Comparison of ENCODE assay signal across 9 mouse cellular contexts in the genomic region with DNA sequence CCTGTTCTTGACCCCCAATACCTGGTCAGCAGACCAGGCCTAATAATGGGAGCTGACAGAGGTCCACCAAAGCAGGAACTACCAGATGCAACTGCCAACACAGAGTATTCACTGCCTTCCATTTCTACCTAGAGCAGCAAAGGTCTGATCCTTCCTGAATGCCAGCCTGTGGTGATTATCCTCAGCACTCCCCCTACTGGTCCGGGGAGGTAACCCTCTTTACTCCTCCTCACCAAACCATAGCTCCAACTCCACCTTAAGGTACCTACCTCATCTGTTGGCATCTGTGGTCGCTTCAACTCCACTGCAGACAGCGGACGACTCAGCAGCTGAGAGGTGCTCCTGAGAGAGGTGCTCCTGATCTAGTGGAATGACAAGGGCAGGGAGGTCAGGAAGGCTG. TPM values are rescaled to one million over a fixed set of nuclear protein-coding genes. Genes with fewer than 3 reads are reported as not detected.
A peak's percentile ranks its signal among the peaks of the same experiment; 100 is the strongest.
DNase-seq lines count a peak whose midpoint lies in the region; ATAC-seq and TF ChIP-seq lines count a peak whose summit lies in the region.
"Had no signal": no experiment of that assay in that cellular context is flagged by ENCODE, and none has a peak within 500 bp of the region (broad histone marks: within the 10 kb centered on the region; RNA-seq: fewer than 3 reads in every experiment).

No protein-coding gene starts in this region.

- no peak for TF ChIP-seq EP300 in ES-Bruce4 (IDR thresholded peaks at IDR 0.05; ENCODE audit: insufficient read depth, low read depth, low read length)

- WGBS in kidney, postnatal 0 days = 44% methylated on average over 4 of the region's 4 CpGs

- no peaks in the 10 kb centered on the region for H3K27me3 ChIP-seq in ES-Bruce4 (ENCODE audit: control insufficient read depth, insufficient read depth, low read length, poor library complexity, severe bottlenecking)
- no peaks in the 10 kb centered on the region for H3K27me3 ChIP-seq in kidney, postnatal 0 days (ENCODE audit: insufficient read depth, low read length)
- H3K27me3 ChIP-seq: limb, embryonic 12.5 days had no signal

- H3K4me2 ChIP-seq in kidney, postnatal 0 days (ENCODE audit: low read length) = no peak overlapping the region
- H3K4me2 ChIP-seq: limb, embryonic 12.5 days had no signal

- H3K4me1 ChIP-seq in ES-Bruce4 (ENCODE audit: control insufficient read depth, insufficient read depth, low read length) = peaks cover 2% of the 10 kb centered on the region
- H3K4me1 ChIP-seq in kidney, postnatal 0 days (replicated peaks; ENCODE audit: insufficient read depth, low read length) = no peaks in the 10 kb centered on the region; the same call in 1 of the 2 replicates

- DNase-seq in heart, adult 18-20 months = peak; percentile 48 to 79
- DNase-seq in heart, postnatal 25 days (ENCODE audit: low spot score) = no peak
- DNase-seq in c-Kit-positive CD71-negative TER-119-negative erythroid progenitor cells, embryonic 14.5 days (ENCODE audit: low read depth) = peak; percentile 52
- peak; percentile 35 to 36 for DNase-seq in frontal cortex, postnatal 25 days (ENCODE audit: low spot score in 2 of 2)
- peak; percentile 82 for DNase-seq in kidney, postnatal 0 days (ENCODE audit: low spot score)
- peak; percentile 62 for DNase-seq in lung, postnatal 25 days (ENCODE audit: low spot score)
- DNase-seq in spleen, postnatal 14 days (ENCODE audit: low spot score in 2 of 2) = peak; percentile 20 to 44

- TF ChIP-seq CTCF in ES-Bruce4 (IDR thresholded peaks at IDR 0.05; ENCODE audit: low read depth, low read length) = peak; percentile 57
- TF ChIP-seq CTCF in kidney, postnatal 0 days (IDR thresholded peaks at IDR 0.05; ENCODE audit: low read depth) = peak; percentile 86

- no peak for TF ChIP-seq POLR2A in ES-Bruce4 (IDR thresholded peaks at IDR 0.05; ENCODE audit: insufficient read depth, low read length)

- H3K36me3 ChIP-seq in ES-Bruce4 (ENCODE audit: control insufficient read depth, insufficient read depth, low read length, poor library complexity, severe bottlenecking) = peaks cover 67% of the 10 kb centered on the region
- H3K36me3 ChIP-seq in kidney, postnatal 0 days (ENCODE audit: insufficient read depth, low read length) = peaks cover 45% of the 10 kb centered on the region

- peak; percentile 55; the same call in 1 of the 2 replicates for ATAC-seq in kidney, postnatal 0 days (replicated peaks; ENCODE audit: low FRiP score, low read depth)

- H3K9me3 ChIP-seq in ES-Bruce4 (replicated peaks; ENCODE audit: control insufficient read depth, insufficient read depth, low read length, poor library complexity, severe bottlenecking) = no peaks in the 10 kb centered on the region
- no peaks in the 10 kb centered on the region for H3K9me3 ChIP-seq in kidney, postnatal 0 days (replicated peaks; ENCODE audit: low read length)
- H3K9me3 ChIP-seq: limb, embryonic 12.5 days had no signal

- H3K27ac ChIP-seq in ES-Bruce4 (ENCODE audit: insufficient read depth, low read length) = no peak overlapping the region
- no peak overlapping the region for H3K27ac ChIP-seq in kidney, postnatal 0 days
- H3K27ac ChIP-seq: limb, embryonic 12.5 days had no signal

- no peak overlapping the region for H3K4me3 ChIP-seq in ES-Bruce4 (ENCODE audit: low read depth, low read length)
- no peak overlapping the region for H3K4me3 ChIP-seq in kidney, postnatal 0 days (replicated peaks; ENCODE audit: low read depth, low read length)
- H3K4me3 ChIP-seq: limb, embryonic 12.5 days had no signal

- intact Hi-C loops in heart, postnatal 25 days (cut with DNase I) = loop anchor here (5.0 kb wide), 2 partner anchors 73 to 108 kb away; no protein-coding TSS in a partner anchor

- no peak overlapping the region for H3K9ac ChIP-seq in ES-Bruce4 (ENCODE audit: low read depth, poor library complexity, severe bottlenecking)
- H3K9ac ChIP-seq in kidney, postnatal 0 days (ENCODE audit: low read depth, low read length) = no peak overlapping the region
- H3K9ac ChIP-seq: limb, embryonic 12.5 days had no signal

RNA-seq across cellular contexts. Expression of a gene that starts 6.7 kb away (rescaled TPM):
- total RNA-seq in heart, adult 18-20 months (2021) = 10 to 100 TPM; 28.4 to 50.6 TPM
- 10 to 100 TPM; 38.9 to 50.4 TPM for total RNA-seq in heart, postnatal 25 days (2021)
- 201 and 203 TPM in 2 replicates for polyA plus RNA-seq in ES-Bruce4 (2011; ENCODE audit: insufficient read depth, insufficient read length, low read depth, missing spikeins)
- polyA plus RNA-seq in kidney, postnatal 0 days (2015; fragmentation: Nextera tagmentation; extraction: Ambion mirVana) = 102 and 110 TPM in 2 replicates

RNA-seq across cellular contexts. Expression of a gene that starts 40.2 kb away (rescaled TPM):
- total RNA-seq in heart, adult 18-20 months (2021) = 10 to 100 TPM; 41.2 to 44.9 TPM
- total RNA-seq in heart, postnatal 25 days (2021) = 10 to 100 TPM; 45.9 to 56.2 TPM
- 40.2 and 49.3 TPM in 2 replicates for polyA plus RNA-seq in ES-Bruce4 (2011; ENCODE audit: insufficient read depth, insufficient read length, low read depth, missing spikeins)
- polyA plus RNA-seq in kidney, postnatal 0 days (2015; fragmentation: Nextera tagmentation; extraction: Ambion mirVana) = 23.2 and 24.9 TPM in 2 replicates

RNA-seq across cellular contexts. Expression of a gene that starts 40.6 kb away (rescaled TPM):
- total RNA-seq in heart, adult 18-20 months (2021) = 1 to 10 TPM in 1 of 2 experiments, not detected in 1; 2.5 TPM
- total RNA-seq in heart, postnatal 25 days (2021) = not detected
- not detected in 2 replicates for polyA plus RNA-seq in ES-Bruce4 (2011; ENCODE audit: insufficient read depth, insufficient read length, low read depth, missing spikeins)
- 0.37 and 0.46 TPM in 2 replicates for polyA plus RNA-seq in kidney, postnatal 0 days (2015; fragmentation: Nextera tagmentation; extraction: Ambion mirVana)
- polyA plus RNA-seq: limb, embryonic 12.5 days had no signal

RNA-seq across cellular contexts. Expression of a gene that starts 56.5 kb away (rescaled TPM):
- total RNA-seq in heart, adult 18-20 months (2021) = 100 to 1,000 TPM; 105 to 119 TPM
- total RNA-seq in heart, postnatal 25 days (2021) = 100 to 1,000 TPM in 1 of 2 experiments, 10 to 100 TPM in 1; 93.5 to 106 TPM
- 47.9 and 51.9 TPM in 2 replicates for polyA plus RNA-seq in ES-Bruce4 (2011; ENCODE audit: insufficient read depth, insufficient read length, low read depth, missing spikeins)
- polyA plus RNA-seq in kidney, postnatal 0 days (2015; fragmentation: Nextera tagmentation; extraction: Ambion mirVana) = 55.2 and 57.5 TPM in 2 replicates
